Mouse (Mus musculus) brain, embryonic 14.5 days (tissue): Measurements from ENCODE around the gene Scamp5.

Experiments used
- CTCF ChIP-seq: fragments of 200-500 bp; IDR thresholded peaks from 2 replicates; pipeline ENCODE4 v1.5.1; 2012; ENCODE audit warnings: inconsistent platforms, mild to moderate bottlenecking, moderate library complexity, borderline replicate concordance; ENCODE audit not compliant: insufficient read depth, insufficient read length; ENCODE audit errors: extremely low read depth
- POLR2A ChIP-seq: fragments of 200-500 bp; IDR thresholded peaks from 2 replicates; pipeline ENCODE4 v1.6.1; 2012; ENCODE audit warnings: mild to moderate bottlenecking, inconsistent platforms, borderline replicate concordance; ENCODE audit not compliant: poor library complexity, insufficient read depth, insufficient read length, severe bottlenecking; ENCODE audit errors: extremely low read depth

- TF ChIP-seq CTCF (no peak), POLR2A (no peak)
These were observed 31.7 kb downstream of the Scamp5 start for GRCm38 (mm10) chr9:57436166-57436565.
